Mouse (Mus musculus) T-cell, adult 66 days (primary cell): ENCODE results near the gene Ddx25. TPM values are rescaled to one million over a fixed set of nuclear protein-coding genes. Genes with fewer than 3 reads are reported as not detected.

Experiments used
- total RNA-seq, 2 experiments: library from RNA; stranded (reverse); gene quantifications; 3 replicates in 1 of 2; 4 replicates in 1 of 2; pipeline ENCODE4 v1.2.4; 2023

Ddx25 gene
- total RNA-seq: under 1 TPM; 0.15 TPM

GRCm38 (mm10) chr9:35558257-35559008, at the start of gene Ddx25, which contains the start of gene Pus3:
Gene Ddx25, minus strand, starts transcription at chr9:35558528.
Gene Pus3, plus strand, starts transcription at chr9:35558595.

GRCm38 (mm10) chr9:35569571-35570534, 11.5 kb upstream of the Ddx25 start, which contains the start of the genes Pate2 and Hyls1:
Gene Pate2, plus strand, starts transcription at chr9:35570284.
Gene Hyls1, minus strand, starts transcription at chr9:35570398.

GRCm38 (mm10) chr9:35518169-35518568, 40.2 kb downstream of the Ddx25 start, which contains the start of gene Gm1113:
Gene Gm1113, minus strand, starts transcription at chr9:35518269.

Other genes with a start within 250 kb of the Ddx25 start
- 10 to 100 TPM; 28.5 to 31.3 TPM for gene Cdon, start 137.4 kb downstream of the Ddx25 start, total RNA-seq
- not detected for gene Gm1113, start 40.3 kb downstream of the Ddx25 start, total RNA-seq
- 10 to 100 TPM; 31.8 to 34.9 TPM for gene Pus3, start 67 bp upstream of the Ddx25 start, total RNA-seq
- not detected for gene Pate2, start 11.8 kb upstream of the Ddx25 start, total RNA-seq
- gene Hyls1, start 11.9 kb upstream of the Ddx25 start, total RNA-seq: 10 to 100 TPM in 1 of 2 experiments, 1 to 10 TPM in 1; 9.0 to 10.6 TPM
- gene Pate4, start 53.4 kb upstream of the Ddx25 start, total RNA-seq: not detected
- not detected for gene Pate3, start 89.7 kb upstream of the Ddx25 start, total RNA-seq
- gene Pate1, start 128.9 kb upstream of the Ddx25 start, total RNA-seq: not detected
- gene Gm17677, start 182.5 kb upstream of the Ddx25 start, total RNA-seq: not detected
- gene Gm17727, start 219.6 kb upstream of the Ddx25 start, total RNA-seq: not detected
- not detected for gene Gm27235, start 231.6 kb upstream of the Ddx25 start, total RNA-seq
- not detected for gene D730048I06Rik, start 231.6 kb upstream of the Ddx25 start, total RNA-seq